Mouse (Mus musculus): Measurements from ENCODE around the gene BC107364.
"Not testable (repeated sequence)": the region's sequence is repeated elsewhere in the genome, so short reads cannot be mapped to it uniquely, and the experiment has no call there.

Gene BC107364

DNA sequence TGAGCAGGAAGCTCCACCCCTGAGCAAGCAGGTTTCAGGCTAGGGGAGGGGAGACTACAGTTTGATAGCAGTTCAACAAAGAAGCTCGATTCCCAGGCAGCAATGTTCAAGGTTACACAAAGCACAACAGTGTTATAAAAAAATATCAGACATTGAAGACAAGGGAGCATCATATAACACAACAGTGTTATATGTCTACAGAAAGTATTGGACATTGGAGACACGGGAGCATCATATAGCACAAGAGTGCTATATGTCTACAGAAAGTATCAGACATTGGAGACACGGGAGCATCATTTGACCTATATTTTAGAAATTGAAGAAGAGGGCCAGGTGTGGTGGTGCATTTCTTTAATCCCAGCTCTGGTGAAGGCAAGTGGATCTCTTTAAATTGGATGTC, 25.0 kb upstream of the BC107364 start:
- H3K27me3 ChIP-seq (ENCODE audit: insufficient read depth, low read length): peaks cover 12% of the 10 kb centered on the region
- peaks cover 38% of the 10 kb centered on the region for H3K4me1 ChIP-seq (replicated peaks; ENCODE audit: low read depth, low read length)
- peaks cover 8% of the 10 kb centered on the region for H3K9me3 ChIP-seq (ENCODE audit: low read length)
- H3K4me3 ChIP-seq (replicated peaks; ENCODE audit: low read length): no peak overlapping the region
- no peaks in the 10 kb centered on the region for H3K36me3 ChIP-seq (ENCODE audit: insufficient read depth, low read length)
- TF ChIP-seq NANOG (IDR thresholded peaks at IDR 0.05; ENCODE audit: borderline replicate concordance, low read length) (no peak), POU5F1 (IDR thresholded peaks at IDR 0.05; ENCODE audit: borderline replicate concordance, low read length) (no peak)

DNA sequence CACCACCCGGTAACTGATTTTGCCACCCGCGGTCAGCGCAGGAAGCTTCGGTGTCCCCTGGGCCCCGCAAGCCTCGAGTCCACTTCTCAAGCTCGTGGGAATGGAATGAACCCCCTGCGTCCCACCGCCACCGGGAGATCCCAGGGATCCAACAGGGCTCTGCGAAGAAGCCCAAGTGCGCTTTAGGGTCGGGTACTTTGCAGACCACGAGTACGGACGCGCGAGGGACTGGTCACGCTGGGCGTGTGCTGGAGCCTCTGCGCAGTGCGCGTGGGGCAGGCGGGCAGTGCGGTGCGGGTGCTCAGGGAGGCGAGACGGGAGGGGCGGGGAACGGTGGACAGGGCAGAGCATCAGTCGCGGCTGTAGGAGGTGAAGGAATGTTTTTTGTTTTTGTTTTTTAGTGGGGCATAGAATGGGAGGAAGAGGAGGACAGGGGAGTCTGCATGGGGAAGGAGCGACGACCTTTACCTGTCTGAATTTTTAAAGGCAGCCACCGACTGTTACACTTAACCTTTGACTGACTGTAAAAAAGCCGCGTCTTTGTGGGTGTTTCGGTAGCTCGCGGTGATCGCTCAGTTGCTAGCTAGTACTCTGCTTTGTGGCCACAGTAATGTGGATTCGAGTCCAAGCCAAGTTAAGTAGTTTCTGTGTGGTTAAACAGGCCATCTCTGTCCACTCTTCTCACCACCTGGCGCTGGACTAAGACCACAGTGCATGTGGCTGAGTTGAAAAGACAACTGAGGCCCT, 23.0 kb upstream of the BC107364 start:
- Histone ChIP-seq H3K36me3 (ENCODE audit: insufficient read depth, low read length) (no peaks in the 10 kb centered on the region), H3K27me3 (ENCODE audit: insufficient read depth, low read length) (peaks cover 13% of the 10 kb centered on the region)
- TF ChIP-seq NANOG (IDR thresholded peaks at IDR 0.05; ENCODE audit: borderline replicate concordance, low read length) (no peak), CTCF (conservative IDR thresholded peaks at IDR 0.05; ENCODE audit: low read length) (no peak), POU5F1 (IDR thresholded peaks at IDR 0.05; ENCODE audit: borderline replicate concordance, low read length) (no peak)

DNA sequence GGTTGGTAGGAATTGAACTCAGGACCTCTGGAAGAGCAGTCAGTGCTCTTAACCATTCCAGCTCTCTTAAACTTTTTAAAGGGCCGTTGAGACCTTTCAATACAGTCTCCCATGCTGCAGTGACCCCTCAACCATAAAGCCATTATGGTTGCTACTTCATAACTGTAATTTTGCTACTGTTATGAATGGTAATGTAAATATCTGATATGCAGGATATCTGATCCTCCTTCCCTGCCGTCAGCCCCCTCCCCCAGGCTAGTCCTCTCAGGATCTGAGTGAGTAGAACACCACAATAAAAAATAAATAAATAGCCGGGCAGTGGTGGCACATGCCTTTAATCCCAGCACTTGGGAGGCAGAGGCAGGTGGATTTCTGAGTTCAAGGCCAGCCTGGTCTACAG, 21.4 kb upstream of the BC107364 start:
- H3K36me3 ChIP-seq (ENCODE audit: insufficient read depth, low read length); H3K9me3 ChIP-seq (ENCODE audit: low read length); H3K4me3 ChIP-seq (replicated peaks; ENCODE audit: low read length): not testable (repeated sequence)
- peaks cover 13% of the 10 kb centered on the region for H3K27me3 ChIP-seq (ENCODE audit: insufficient read depth, low read length)
- H3K4me1 ChIP-seq (replicated peaks; ENCODE audit: low read depth, low read length): peaks cover 38% of the 10 kb centered on the region

More for the DNA sequence above, 23.0 kb upstream of the BC107364 start:
- Histone ChIP-seq H3K4me3 (replicated peaks; ENCODE audit: low read length) (peak overlapping the region; percentile 68), H3K9me3 (ENCODE audit: low read length) (peaks cover 8% of the 10 kb centered on the region), H3K4me1 (replicated peaks; ENCODE audit: low read depth, low read length) (peaks cover 38% of the 10 kb centered on the region)

DNA sequence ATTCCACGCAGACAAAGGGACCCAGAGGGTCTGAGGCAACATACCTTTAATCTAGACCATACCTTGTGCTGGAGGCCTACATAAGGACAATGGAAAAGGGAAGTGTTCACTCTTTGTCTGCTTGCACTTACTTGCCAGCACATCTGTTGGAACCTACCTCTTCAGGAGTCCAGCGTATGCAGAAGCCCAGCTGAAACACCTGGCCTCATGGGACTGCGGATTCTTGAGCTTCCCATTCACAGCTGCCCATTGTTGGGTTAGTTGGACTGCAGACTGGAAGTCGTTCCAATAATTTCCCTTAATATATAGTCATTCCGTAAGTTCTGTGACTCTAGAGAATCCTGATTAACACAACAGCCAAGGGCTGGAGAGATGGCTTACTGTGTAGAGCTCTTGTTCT, 20.0 kb upstream of the BC107364 start:
- Histone ChIP-seq H3K27me3 (ENCODE audit: insufficient read depth, low read length) (peaks cover 13% of the 10 kb centered on the region), H3K9me3 (ENCODE audit: low read length) (peaks cover 8% of the 10 kb centered on the region), H3K4me3 (replicated peaks; ENCODE audit: low read length) (no peak overlapping the region), H3K36me3 (ENCODE audit: insufficient read depth, low read length) (no peaks in the 10 kb centered on the region), H3K4me1 (replicated peaks; ENCODE audit: low read depth, low read length) (peaks cover 35% of the 10 kb centered on the region)
- TF ChIP-seq POU5F1 (IDR thresholded peaks at IDR 0.05; ENCODE audit: borderline replicate concordance, low read length) (no peak), NANOG (IDR thresholded peaks at IDR 0.05; ENCODE audit: borderline replicate concordance, low read length) (no peak), CTCF (conservative IDR thresholded peaks at IDR 0.05; ENCODE audit: low read length) (no peak)

DNA sequence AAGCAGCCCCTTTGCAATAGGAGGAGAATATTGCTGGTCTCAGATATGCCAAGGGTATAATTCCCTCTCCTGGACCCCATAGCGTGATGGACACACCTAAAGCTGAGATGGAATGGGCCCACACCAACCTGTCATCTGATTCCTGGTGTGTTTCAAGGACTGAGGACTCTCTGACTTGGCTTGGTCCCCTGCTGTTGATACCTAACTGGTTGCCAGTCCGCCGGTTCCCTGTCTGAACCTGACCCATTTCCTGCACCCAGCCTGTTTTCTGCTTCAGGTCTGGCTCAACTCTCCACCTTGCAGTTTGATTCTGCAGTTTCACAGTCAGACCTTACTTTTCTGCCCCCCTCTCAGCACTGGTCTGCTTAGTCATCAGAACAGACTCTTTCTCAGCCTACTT, 17.5 kb upstream of the BC107364 start:
- Histone ChIP-seq H3K36me3 (ENCODE audit: insufficient read depth, low read length) (no peaks in the 10 kb centered on the region), H3K4me1 (replicated peaks; ENCODE audit: low read depth, low read length) (peaks cover 30% of the 10 kb centered on the region), H3K9me3 (ENCODE audit: low read length) (no peaks in the 10 kb centered on the region), H3K4me3 (replicated peaks; ENCODE audit: low read length) (no peak overlapping the region), H3K27me3 (ENCODE audit: insufficient read depth, low read length) (peaks cover 9% of the 10 kb centered on the region)
- TF ChIP-seq POU5F1 (IDR thresholded peaks at IDR 0.05; ENCODE audit: borderline replicate concordance, low read length): no peak
- no peak for TF ChIP-seq NANOG (IDR thresholded peaks at IDR 0.05; ENCODE audit: borderline replicate concordance, low read length)
- no peak for TF ChIP-seq CTCF (conservative IDR thresholded peaks at IDR 0.05; ENCODE audit: low read length)

DNA sequence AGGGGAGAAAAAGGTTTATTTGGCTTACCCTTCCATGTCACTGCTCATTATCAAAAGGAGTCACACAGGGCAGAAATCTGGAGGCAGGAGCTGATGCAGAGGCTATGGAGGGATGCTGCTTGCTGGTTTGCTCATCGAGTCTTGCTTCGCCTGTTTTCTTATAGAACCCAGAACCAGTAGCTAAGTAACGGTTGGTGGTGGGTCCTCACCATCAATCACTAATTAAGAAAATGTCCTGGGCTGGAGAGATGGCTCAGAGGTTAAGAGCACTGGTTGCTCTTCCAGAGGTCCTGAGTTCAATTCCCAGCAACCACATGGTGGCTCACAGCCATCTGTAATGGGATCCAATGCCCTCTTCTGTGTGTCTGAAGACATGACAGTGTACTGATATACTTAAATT, 16.2 kb upstream of the BC107364 start:
- H3K4me1 ChIP-seq (replicated peaks; ENCODE audit: low read depth, low read length): peaks cover 29% of the 10 kb centered on the region
- H3K36me3 ChIP-seq (ENCODE audit: insufficient read depth, low read length); H3K27me3 ChIP-seq (ENCODE audit: insufficient read depth, low read length); H3K4me3 ChIP-seq (replicated peaks; ENCODE audit: low read length); H3K9me3 ChIP-seq (ENCODE audit: low read length): not testable (repeated sequence)

DNA sequence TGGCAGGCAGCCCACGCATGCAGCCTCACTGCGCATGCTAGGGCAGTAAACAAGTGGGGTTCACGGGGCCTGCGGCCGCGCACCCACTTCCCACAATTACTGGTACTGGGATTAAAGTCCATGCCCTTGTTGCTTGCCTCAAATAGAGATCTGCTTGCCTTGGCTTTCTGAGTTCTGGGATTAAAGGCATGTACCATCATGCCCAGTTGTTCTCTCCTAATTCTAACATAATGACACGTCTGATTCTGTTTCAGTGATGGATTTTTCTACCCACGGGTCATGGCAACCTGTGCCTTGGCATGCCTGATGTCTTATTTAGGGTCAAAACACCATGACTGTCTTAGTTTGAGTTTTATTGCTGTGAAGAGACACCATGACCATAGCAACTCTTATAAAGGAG, 15.5 kb upstream of the BC107364 start:
- Histone ChIP-seq H3K9me3 (ENCODE audit: low read length) (no peaks in the 10 kb centered on the region), H3K4me1 (replicated peaks; ENCODE audit: low read depth, low read length) (peaks cover 29% of the 10 kb centered on the region), H3K27me3 (ENCODE audit: insufficient read depth, low read length) (peaks cover 4% of the 10 kb centered on the region; the same call in 1 of the 2 replicates), H3K36me3 (ENCODE audit: insufficient read depth, low read length) (no peaks in the 10 kb centered on the region), H3K4me3 (replicated peaks; ENCODE audit: low read length) (no peak overlapping the region)
- no peak for TF ChIP-seq CTCF (conservative IDR thresholded peaks at IDR 0.05; ENCODE audit: low read length)
- TF ChIP-seq NANOG (IDR thresholded peaks at IDR 0.05; ENCODE audit: borderline replicate concordance, low read length): no peak
- TF ChIP-seq POU5F1 (IDR thresholded peaks at IDR 0.05; ENCODE audit: borderline replicate concordance, low read length): no peak

DNA sequence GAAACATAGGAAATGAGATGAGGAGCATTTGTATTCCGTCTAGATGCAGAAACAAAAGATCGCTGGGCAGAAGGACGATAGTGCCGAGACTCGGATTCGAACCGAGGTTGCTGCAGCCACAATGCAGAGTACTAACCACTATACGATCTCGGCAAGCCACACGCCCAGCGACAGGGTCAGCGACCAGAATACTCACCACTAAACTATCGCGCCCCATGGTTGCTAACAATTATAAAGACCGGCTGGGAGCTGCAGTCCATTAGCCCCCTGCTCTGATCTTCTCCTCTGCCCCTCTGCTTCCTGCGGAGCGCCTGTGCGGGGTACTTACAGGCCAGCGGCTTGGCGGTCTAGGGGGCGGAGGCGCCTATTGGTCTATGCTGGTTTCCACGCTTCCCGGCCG, 11.8 kb upstream of the BC107364 start:
- TF ChIP-seq POU5F1 (IDR thresholded peaks at IDR 0.05; ENCODE audit: borderline replicate concordance, low read length) (no peak), NANOG (IDR thresholded peaks at IDR 0.05; ENCODE audit: borderline replicate concordance, low read length) (no peak), CTCF (conservative IDR thresholded peaks at IDR 0.05; ENCODE audit: low read length) (no peak)
- Histone ChIP-seq H3K4me3 (replicated peaks; ENCODE audit: low read length) (peak overlapping the region; percentile 61), H3K27me3 (ENCODE audit: insufficient read depth, low read length) (no peaks in the 10 kb centered on the region), H3K36me3 (ENCODE audit: insufficient read depth, low read length) (no peaks in the 10 kb centered on the region), H3K4me1 (replicated peaks; ENCODE audit: low read depth, low read length) (peaks cover 29% of the 10 kb centered on the region), H3K9me3 (ENCODE audit: low read length) (no peaks in the 10 kb centered on the region)

DNA sequence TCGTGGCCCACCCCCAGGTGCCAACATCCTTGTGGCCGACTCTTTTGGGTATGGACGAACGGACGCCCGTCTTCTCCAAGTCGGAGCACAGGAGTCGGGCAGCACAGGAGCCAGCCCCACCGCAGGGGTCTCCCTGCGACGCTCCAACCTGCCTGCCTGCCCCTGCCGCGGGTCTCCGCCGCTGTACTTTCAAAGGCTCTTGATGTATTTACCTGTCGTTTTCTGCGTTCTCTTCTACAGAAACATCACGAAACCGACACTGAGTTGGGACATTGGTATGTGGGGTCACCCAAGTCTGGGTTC, 8.4 kb upstream of the BC107364 start:
- not testable (repeated sequence) for H3K4me3 ChIP-seq (replicated peaks; ENCODE audit: low read length); H3K9me3 ChIP-seq (ENCODE audit: low read length); H3K27me3 ChIP-seq (ENCODE audit: insufficient read depth, low read length); H3K36me3 ChIP-seq (ENCODE audit: insufficient read depth, low read length)
- peaks cover 16% of the 10 kb centered on the region for H3K4me1 ChIP-seq (replicated peaks; ENCODE audit: low read depth, low read length)

DNA sequence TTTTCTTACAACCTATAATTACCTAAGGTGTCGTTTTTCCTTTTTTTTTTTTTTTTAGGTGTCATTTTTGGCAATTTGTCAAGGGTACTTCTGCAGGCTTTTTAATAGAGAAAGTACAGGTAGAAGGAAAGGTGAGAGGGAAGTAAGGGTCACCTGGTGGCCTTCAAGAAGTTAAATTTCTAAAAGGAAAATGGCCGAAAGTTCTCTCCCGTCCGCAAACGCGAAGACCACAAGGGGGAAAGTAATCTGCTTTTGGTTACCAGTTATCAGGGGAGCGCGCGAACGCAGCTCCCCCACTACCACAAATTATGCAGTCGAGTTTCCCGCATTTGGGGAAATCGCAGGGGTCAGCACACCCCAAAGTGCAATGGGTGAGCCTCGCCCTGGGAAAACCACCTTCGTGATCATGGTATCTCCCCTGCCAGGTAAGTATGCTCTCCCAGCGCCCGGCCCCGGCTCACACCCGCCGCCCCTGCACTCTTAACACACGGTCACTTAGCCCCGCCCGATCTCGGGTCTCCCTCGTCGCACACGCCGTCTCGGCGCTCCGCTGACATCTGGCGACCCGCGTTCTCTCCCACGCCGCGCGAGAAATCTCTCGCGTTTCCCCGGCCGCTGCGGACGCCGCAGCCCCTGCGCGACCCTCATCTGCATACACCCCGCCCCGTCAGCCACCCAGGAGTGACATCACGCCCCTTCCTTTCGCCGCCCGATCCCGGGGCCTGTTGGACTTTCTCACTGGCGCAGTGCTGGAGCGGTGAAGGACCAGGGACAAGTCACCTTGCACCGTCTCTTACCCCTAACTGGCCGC, 7.9 kb upstream of the BC107364 start:
- peaks cover 12% of the 10 kb centered on the region for H3K4me1 ChIP-seq (replicated peaks; ENCODE audit: low read depth, low read length)
- H3K4me3 ChIP-seq (replicated peaks; ENCODE audit: low read length); H3K27me3 ChIP-seq (ENCODE audit: insufficient read depth, low read length); H3K36me3 ChIP-seq (ENCODE audit: insufficient read depth, low read length); H3K9me3 ChIP-seq (ENCODE audit: low read length): not testable (repeated sequence)

DNA sequence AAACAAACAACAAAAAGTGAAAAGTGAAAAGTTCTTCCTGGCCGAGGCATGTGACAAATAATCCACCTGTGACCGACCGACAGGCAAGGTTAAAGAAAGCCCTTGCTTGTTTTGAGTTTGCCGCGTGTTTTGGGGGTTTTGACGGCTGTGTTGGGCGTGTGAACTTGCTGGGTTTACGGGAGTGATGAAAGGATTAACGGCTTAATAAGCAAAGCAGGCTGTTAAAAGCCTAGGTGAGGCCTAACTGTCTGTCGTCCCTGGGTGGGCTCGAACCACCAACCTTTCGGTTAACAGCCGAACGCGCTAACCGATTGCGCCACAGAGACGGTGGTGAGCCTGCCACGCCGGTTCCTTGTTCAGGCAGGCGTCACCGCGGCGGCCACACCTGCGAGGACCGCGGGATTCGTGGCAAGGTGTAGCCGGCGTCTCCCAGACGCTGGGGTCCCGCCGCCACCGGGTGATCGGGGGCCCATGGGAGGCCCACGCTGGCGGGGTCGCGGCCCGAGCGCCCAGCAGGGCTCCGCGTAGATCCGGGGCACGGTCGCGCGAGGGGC, 6.9 kb upstream of the BC107364 start:
- H3K4me1 ChIP-seq (replicated peaks; ENCODE audit: low read depth, low read length); H3K9me3 ChIP-seq (ENCODE audit: low read length); H3K27me3 ChIP-seq (ENCODE audit: insufficient read depth, low read length); H3K36me3 ChIP-seq (ENCODE audit: insufficient read depth, low read length); H3K4me3 ChIP-seq (replicated peaks; ENCODE audit: low read length): not testable (repeated sequence)

DNA sequence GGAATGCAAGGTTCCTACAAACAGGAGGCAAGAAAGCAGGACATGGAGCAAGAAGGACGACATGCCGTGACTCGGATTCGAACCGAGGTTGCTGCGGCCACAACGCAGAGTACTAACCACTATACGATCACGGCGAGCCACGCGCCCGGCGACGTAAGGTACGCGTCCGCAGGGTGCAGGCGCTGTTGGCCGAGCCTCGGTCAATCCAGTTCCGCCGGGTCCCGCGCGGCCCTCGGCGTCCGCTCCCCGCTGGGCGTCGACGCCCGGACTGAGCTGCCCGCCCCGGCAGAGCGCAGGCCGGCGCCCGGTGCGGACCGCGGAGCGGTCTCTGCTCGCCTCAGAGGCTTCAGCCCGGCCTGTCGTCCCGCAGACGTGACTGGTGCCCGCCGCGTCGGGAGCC, 5.9 kb upstream of the BC107364 start:
- H3K4me3 ChIP-seq (replicated peaks; ENCODE audit: low read length); H3K9me3 ChIP-seq (ENCODE audit: low read length); H3K27me3 ChIP-seq (ENCODE audit: insufficient read depth, low read length); H3K4me1 ChIP-seq (replicated peaks; ENCODE audit: low read depth, low read length); H3K36me3 ChIP-seq (ENCODE audit: insufficient read depth, low read length): not testable (repeated sequence)

Data from E14TG2a.4 (cell line).